Mouse (Mus musculus): Measurements from ENCODE around the gene Cox15. TPM values are rescaled to one million over a fixed set of nuclear protein-coding genes. Genes with fewer than 3 reads are reported as not detected.

The Cox15 gene
- total RNA-seq, 1 experiment = 19.8 TPM

- peaks cover 2 to 7% of the 10 kb centered on the region in 2 experiments; a peak in 2 of 4 replicates for H3K4me1 ChIP-seq (ENCODE audit: control insufficient read depth in 2 of 2, insufficient read depth in 2 of 2, low read length in 2 of 2, poor library complexity in 1 of 2)
- H3K9ac ChIP-seq (ENCODE audit: insufficient read depth, low read depth, low read length, poor library complexity, severe bottlenecking) = no peak overlapping the region
- H3K9me3 ChIP-seq (ENCODE audit: control insufficient read depth, insufficient read depth, low read depth, low read length) = no peaks in the 10 kb centered on the region
- no peak overlapping the region for H3K27ac ChIP-seq (ENCODE audit: insufficient read depth, low read depth, low read length, poor library complexity, severe bottlenecking)
- TF ChIP-seq ZNF384 (IDR thresholded peaks at IDR 0.05; ENCODE audit: low read depth, low read length) (peak; percentile 46; the same call in 1 of the 2 replicates), HCFC1 (IDR thresholded peaks at IDR 0.05; ENCODE audit: borderline replicate concordance, insufficient read depth, low read length) (no peak)
- DNase-seq (ENCODE audit: low read depth, low spot score) = no peak
- in situ Hi-C loops (cut with MboI; ENCODE audit: low sequenced_read_pairs in 2 of 2, unreplicated experiment in 2 of 2) = no loop called here
- no peak overlapping the region for H3K4me3 ChIP-seq (ENCODE audit: insufficient read depth in 1 of 2, low read depth in 1 of 2, low read length in 2 of 2, poor library complexity in 1 of 2, severe bottlenecking in 1 of 2)
- H3K36me3 ChIP-seq (ENCODE audit: control insufficient read depth, insufficient read depth, low read length, poor library complexity, severe bottlenecking) = peaks cover 5% of the 10 kb centered on the region; the same call in 1 of the 2 replicates
Observed at GRCm38 (mm10) chr19:43731157-43731556, 21.6 kb downstream of the Cox15 start.

DNA sequence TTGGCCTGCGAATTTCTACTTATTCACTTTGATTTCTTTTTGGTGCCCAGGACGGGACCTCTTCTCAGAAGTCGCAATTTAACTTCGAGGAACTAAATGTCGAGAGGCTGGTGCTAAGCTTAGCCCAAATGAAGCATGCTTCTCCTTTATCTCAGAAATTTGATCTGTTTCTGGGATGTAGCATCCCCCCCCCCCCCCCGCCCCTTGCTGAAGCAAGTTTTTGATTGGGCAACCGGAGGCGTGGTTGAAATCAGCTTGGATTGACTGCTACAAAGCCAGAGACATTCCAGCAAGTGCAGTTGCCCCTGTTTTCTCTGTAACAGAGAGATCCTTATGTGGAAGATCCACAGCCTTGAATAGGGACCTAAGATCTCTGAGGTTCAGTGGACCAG lies 22.8 kb downstream of the Cox15 start:
- Histone ChIP-seq H3K9ac (ENCODE audit: insufficient read depth, low read depth, low read length, poor library complexity, severe bottlenecking) (peak overlapping the region; percentile 13; the same call in 1 of the 2 replicates), H3K9me3 (ENCODE audit: control insufficient read depth, insufficient read depth, low read depth, low read length) (no peaks in the 10 kb centered on the region), H3K4me3 (ENCODE audit: insufficient read depth in 1 of 2, low read depth in 1 of 2, low read length in 2 of 2, poor library complexity in 1 of 2, severe bottlenecking in 1 of 2) (peak overlapping the region; percentile 27 to 62), H3K4me1 (ENCODE audit: control insufficient read depth in 2 of 2, insufficient read depth in 2 of 2, low read length in 2 of 2, poor library complexity in 1 of 2) (peaks cover 2 to 7% of the 10 kb centered on the region in 2 experiments; a peak in 2 of 4 replicates), H3K36me3 (ENCODE audit: control insufficient read depth, insufficient read depth, low read length, poor library complexity, severe bottlenecking) (no peaks in the 10 kb centered on the region), H3K27ac (ENCODE audit: insufficient read depth, low read depth, low read length, poor library complexity, severe bottlenecking) (no peak overlapping the region)
- TF ChIP-seq ZC3H11A (IDR thresholded peaks at IDR 0.05; ENCODE audit: borderline replicate concordance, low read depth, low read length) (no peak), CHD2 (IDR thresholded peaks at IDR 0.05; ENCODE audit: low read depth, low read length) (no peak), HCFC1 (IDR thresholded peaks at IDR 0.05; ENCODE audit: borderline replicate concordance, insufficient read depth, low read length) (no peak), ZNF384 (IDR thresholded peaks at IDR 0.05; ENCODE audit: low read depth, low read length) (no peak), MAFK (IDR thresholded peaks at IDR 0.05; ENCODE audit: insufficient read depth, low read depth, low read length) (no peak)
- no peak for DNase-seq (ENCODE audit: low read depth, low spot score)
- in situ Hi-C loops (cut with MboI; ENCODE audit: low sequenced_read_pairs in 2 of 2, unreplicated experiment in 2 of 2) = no loop called here

- Histone ChIP-seq H3K36me3 (ENCODE audit: control insufficient read depth, insufficient read depth, low read length, poor library complexity, severe bottlenecking) (no peaks in the 10 kb centered on the region), H3K9me3 (ENCODE audit: control insufficient read depth, insufficient read depth, low read depth, low read length) (no peaks in the 10 kb centered on the region), H3K27ac (ENCODE audit: insufficient read depth, low read depth, low read length, poor library complexity, severe bottlenecking) (no peak overlapping the region), H3K4me1 (ENCODE audit: control insufficient read depth in 2 of 2, insufficient read depth in 2 of 2, low read length in 2 of 2, poor library complexity in 1 of 2) (peaks cover 0 to 7% of the 10 kb centered on the region in 2 experiments; a peak in 1 of 4 replicates), H3K9ac (ENCODE audit: insufficient read depth, low read depth, low read length, poor library complexity, severe bottlenecking) (peak overlapping the region; percentile 13; the same call in 1 of the 2 replicates), H3K4me3 (ENCODE audit: insufficient read depth in 1 of 2, low read depth in 1 of 2, low read length in 2 of 2, poor library complexity in 1 of 2, severe bottlenecking in 1 of 2) (peak overlapping the region; percentile 27 to 62)
- in situ Hi-C loops (cut with MboI; ENCODE audit: low sequenced_read_pairs in 2 of 2, unreplicated experiment in 2 of 2) = no loop called here
- DNase-seq (ENCODE audit: low read depth, low spot score) = no peak
- TF ChIP-seq ZC3H11A (IDR thresholded peaks at IDR 0.05; ENCODE audit: borderline replicate concordance, low read depth, low read length) (no peak), MAFK (IDR thresholded peaks at IDR 0.05; ENCODE audit: insufficient read depth, low read depth, low read length) (no peak)
Observed at GRCm38 (mm10) chr19:43729296-43730036, 23.3 kb downstream of the Cox15 start.

GRCm38 (mm10) chr19:43726510-43727146 lies 26.2 kb downstream of the Cox15 start:
- no peaks in the 10 kb centered on the region for H3K9me3 ChIP-seq (ENCODE audit: control insufficient read depth, insufficient read depth, low read depth, low read length)
- in situ Hi-C loops (cut with MboI; ENCODE audit: low sequenced_read_pairs in 2 of 2, unreplicated experiment in 2 of 2) = no loop called here
- 0 out of 4 replicates have a peak, but pooled peaks cover 0 to 3% of the 10 kb centered on the region in 2 experiments for H3K4me1 ChIP-seq (ENCODE audit: control insufficient read depth in 2 of 2, insufficient read depth in 2 of 2, low read length in 2 of 2, poor library complexity in 1 of 2)
- TF ChIP-seq HCFC1 (IDR thresholded peaks at IDR 0.05; ENCODE audit: borderline replicate concordance, insufficient read depth, low read length) = no peak
- no peak for TF ChIP-seq CHD2 (IDR thresholded peaks at IDR 0.05; ENCODE audit: low read depth, low read length)
- TF ChIP-seq ZNF384 (IDR thresholded peaks at IDR 0.05; ENCODE audit: low read depth, low read length) = no peak
- no peak overlapping the region for H3K9ac ChIP-seq (ENCODE audit: insufficient read depth, low read depth, low read length, poor library complexity, severe bottlenecking)
- no peak overlapping the region for H3K27ac ChIP-seq (ENCODE audit: insufficient read depth, low read depth, low read length, poor library complexity, severe bottlenecking)
- DNase-seq (ENCODE audit: low read depth, low spot score) = no peak
- H3K36me3 ChIP-seq (ENCODE audit: control insufficient read depth, insufficient read depth, low read length, poor library complexity, severe bottlenecking) = no peaks in the 10 kb centered on the region
- no peak overlapping the region for H3K4me3 ChIP-seq (ENCODE audit: insufficient read depth in 1 of 2, low read depth in 1 of 2, low read length in 2 of 2, poor library complexity in 1 of 2, severe bottlenecking in 1 of 2)
